Mouse (Mus musculus) lung, embryonic 14.5 days (tissue): ENCODE measurements around the gene Slc9a8. TPM values are rescaled to one million over a fixed set of nuclear protein-coding genes. Genes with fewer than 3 reads are reported as not detected.

Source experiments
- ATAC-seq: fragments of 200-750 bp; cut with Nextera tagmentation; 2 replicates; pipeline ENCODE4 v1.8.0; 2017; ENCODE audit warnings: mild to moderate bottlenecking, moderate TSS enrichment, moderate library complexity; ENCODE audit not compliant: insufficient read depth
- DNase-seq: peaks from one replicate; pipeline ENCODE4 v3.0.0-alpha.2; 2015
- H3K27ac ChIP-seq: fragments of 300-500 bp; sonication (generic); 2 replicates; pipeline ENCODE4 v1.5.1; 2014; ENCODE audit warnings: low read depth, mild to moderate bottlenecking, moderate library complexity
- H3K27me3 ChIP-seq: fragments of 300-500 bp; sonication (generic); 2 replicates; pipeline ENCODE4 v1.6.1; 2014; ENCODE audit warnings: low read length, control low read depth; ENCODE audit not compliant: insufficient read depth
- H3K36me3 ChIP-seq: fragments of 300-500 bp; sonication (generic); 2 replicates; pipeline ENCODE4 v1.6.1; 2014; ENCODE audit warnings: control low read depth; ENCODE audit not compliant: insufficient read depth
- H3K4me1 ChIP-seq: fragments of 300-500 bp; sonication (generic); 2 replicates; pipeline ENCODE4 v1.6.1; 2014; ENCODE audit warnings: antibody characterized with exemption, control low read depth; ENCODE audit not compliant: insufficient read depth
- H3K4me2 ChIP-seq: fragments of 300-500 bp; sonication (generic); 2 replicates; pipeline ENCODE4 v1.6.1; 2014; ENCODE audit warnings: mild to moderate bottlenecking
- H3K4me3 ChIP-seq: fragments of 300-500 bp; sonication (generic); 2 replicates; pipeline ENCODE4 v1.5.1; 2014; ENCODE audit warnings: low read depth, low read length
- H3K9ac ChIP-seq: fragments of 300-500 bp; sonication (generic); 2 replicates; pipeline ENCODE4 v1.6.1; 2014
- H3K9me3 ChIP-seq: fragments of 300-500 bp; sonication (generic); 2 replicates; pipeline ENCODE4 v1.6.1; 2016; ENCODE audit warnings: low read depth, low read length, control low read depth
- CTCF ChIP-seq: IDR thresholded peaks from 2 replicates; pipeline ENCODE4 v1.5.1; 2016; ENCODE audit warnings: antibody characterized with exemption, low read depth
- WGBS: fragments of 180-500 bp; shearing (Covaris S2); extraction: QIAGEN DNeasy Blood & Tissue Kit; methylation state at CpG from one replicate; pipeline ENCODE4 v1.1.7; 2014; 5-methylcytosine and 5-hydroxymethylcytosine counted together
- polyA plus RNA-seq: library from polyadenylated mRNA; unstranded; fragments of >200 nt; fragmentation: Nextera tagmentation; extraction: Ambion mirVana; gene quantifications from 2 replicates; pipeline ENCODE4 v1.2.1, GENCODE M21; 2014

The Slc9a8 gene
- polyA plus RNA-seq, 1 experiment from 2014 or later, result 23.6 TPM

DNA sequence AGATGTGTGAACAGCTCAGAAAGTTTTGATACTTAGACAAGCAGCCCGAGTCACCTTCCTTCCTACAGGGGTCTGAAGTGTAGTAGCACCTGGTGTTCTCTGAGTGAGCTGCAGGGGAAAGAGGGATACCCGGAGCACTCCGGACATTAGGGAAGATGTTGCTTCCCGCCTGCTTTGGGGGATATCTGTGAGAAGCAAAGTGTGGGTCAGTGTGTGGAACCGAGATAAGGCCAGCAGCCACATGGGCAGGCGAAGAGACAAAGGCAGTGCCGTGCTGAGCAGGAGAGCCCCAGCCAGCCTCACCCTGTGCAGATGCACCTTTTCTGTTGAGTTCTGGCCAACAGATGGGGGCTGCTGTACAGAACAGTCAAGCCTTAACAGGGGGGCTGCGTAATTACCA is 26.1 kb downstream of the Slc9a8 start:
- Histone ChIP-seq H3K36me3 (peaks cover 87% of the 10 kb centered on the region), H3K9me3 (no peaks in the 10 kb centered on the region), H3K4me2 (no peak overlapping the region), H3K4me1 (no peaks in the 10 kb centered on the region), H3K4me3 (no peak overlapping the region), H3K27ac (no peak overlapping the region), H3K9ac (no peak overlapping the region), H3K27me3 (no peaks in the 10 kb centered on the region)
- DNase-seq (no peak), ATAC-seq (no peak; the same call in 1 of the 2 replicates)
- 93% methylated on average over 8 of the region's 8 CpGs for WGBS
- TF ChIP-seq CTCF, result no peak

DNA sequence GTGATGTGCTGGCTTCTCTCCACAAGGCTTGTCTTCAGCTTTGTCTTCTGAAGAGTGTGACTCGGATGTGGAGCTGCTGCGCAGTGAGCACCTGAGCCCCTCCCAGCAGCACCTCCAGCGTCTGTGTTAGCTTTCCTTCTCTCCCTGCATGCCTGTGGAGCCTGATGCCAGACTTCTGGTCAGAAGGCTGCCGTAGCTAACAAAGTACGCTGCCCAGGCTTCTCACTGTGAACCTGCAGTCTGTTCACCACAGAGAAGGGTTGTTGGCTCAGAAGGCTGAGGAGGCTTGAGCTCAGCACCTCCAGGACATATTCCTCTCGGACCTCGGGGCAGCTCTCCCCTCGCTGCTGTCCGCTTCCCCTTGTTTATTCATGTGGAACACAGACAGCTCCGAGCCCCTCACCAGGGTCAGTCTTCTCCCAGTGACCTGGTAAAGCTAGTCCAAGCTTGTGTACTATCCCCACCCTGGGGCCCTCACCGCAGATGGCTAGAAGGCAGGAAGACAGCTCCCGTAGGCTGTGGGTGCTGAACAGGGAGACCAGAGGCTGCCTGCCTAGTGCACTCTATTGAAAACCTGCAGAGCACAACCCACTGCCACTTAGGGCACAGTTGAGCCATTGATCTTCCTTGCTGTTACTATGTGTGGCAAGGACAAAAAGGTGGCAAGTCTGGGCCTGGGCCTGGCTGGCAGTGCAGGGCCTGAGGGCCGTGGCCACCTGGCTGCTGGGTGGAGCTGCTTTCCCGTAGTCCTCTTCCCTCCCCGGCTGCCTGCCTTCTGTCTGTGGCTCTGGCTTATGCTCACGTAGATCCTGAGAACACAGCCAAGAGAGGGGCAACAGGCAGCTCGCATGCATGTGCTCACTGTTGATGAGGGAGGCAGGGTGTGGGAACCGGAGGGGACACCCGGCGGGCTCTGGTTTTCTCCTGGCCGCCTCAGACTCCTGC is 28.1 kb downstream of the Slc9a8 start:
- no peak for DNase-seq
- Histone ChIP-seq H3K27ac (no peak overlapping the region), H3K27me3 (no peaks in the 10 kb centered on the region), H3K4me1 (no peaks in the 10 kb centered on the region), H3K4me2 (no peak overlapping the region), H3K4me3 (no peak overlapping the region), H3K9ac (no peak overlapping the region), H3K36me3 (peaks cover 82% of the 10 kb centered on the region), H3K9me3 (no peaks in the 10 kb centered on the region)
- 90% methylated on average over 21 of the region's 21 CpGs for WGBS
- TF ChIP-seq CTCF, result no peak
- no peak for ATAC-seq

DNA sequence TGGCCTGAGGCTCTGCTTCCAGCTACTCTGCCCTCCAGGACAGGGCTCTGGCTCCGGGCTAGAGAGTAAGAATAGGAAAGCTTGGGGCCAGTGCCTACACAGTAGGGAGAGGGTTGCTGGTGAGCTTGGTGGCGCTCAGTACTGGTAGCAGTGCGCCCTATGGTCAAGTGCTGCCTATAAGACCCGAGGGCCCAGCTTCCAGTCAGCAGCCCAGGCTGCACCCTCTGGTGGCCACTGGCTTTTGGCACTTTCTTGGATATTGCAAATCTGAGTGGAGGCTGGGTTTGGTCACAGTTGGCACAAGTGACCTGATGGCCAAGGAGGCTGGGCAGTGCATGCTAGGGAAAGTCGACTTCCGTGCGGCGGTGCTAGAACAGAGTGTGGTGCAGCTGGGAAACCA is 29.1 kb downstream of the Slc9a8 start:
- ATAC-seq, result no peak

DNA sequence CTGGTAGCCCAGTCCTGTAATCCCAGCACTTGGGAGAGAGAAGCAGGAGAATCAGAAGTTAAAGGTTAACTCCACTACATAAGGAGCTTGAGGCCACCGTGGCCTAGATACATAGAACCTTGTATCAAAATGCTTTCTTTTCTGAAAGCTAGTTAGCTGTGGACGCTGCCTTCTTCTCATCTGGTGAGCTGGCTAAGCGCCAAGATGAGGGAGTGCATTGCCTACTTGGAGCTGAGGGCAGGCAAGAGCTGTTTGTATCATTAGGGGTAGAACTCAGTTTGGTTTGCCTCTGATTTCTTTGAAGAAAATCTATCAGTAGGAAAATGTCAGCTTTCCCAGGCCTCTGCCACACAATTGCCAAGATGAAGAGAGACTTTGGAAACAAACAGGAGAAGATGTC is 32.3 kb downstream of the Slc9a8 start:
- Histone ChIP-seq H3K4me3 (no peak overlapping the region), H3K4me1 (no peaks in the 10 kb centered on the region), H3K9me3 (no peaks in the 10 kb centered on the region), H3K27me3 (no peaks in the 10 kb centered on the region), H3K27ac (no peak overlapping the region), H3K4me2 (no peak overlapping the region), H3K36me3 (peaks cover 84% of the 10 kb centered on the region), H3K9ac (no peak overlapping the region)
- 62% methylated on average over 3 of the region's 3 CpGs for WGBS
- no peak for TF ChIP-seq CTCF
- ATAC-seq, result no peak
- peak; percentile 67 for DNase-seq

More for the DNA sequence above, 29.1 kb downstream of the Slc9a8 start:
- no peak overlapping the region for H3K9ac ChIP-seq
- peak; percentile 14; the same call in 1 of the 2 replicates for TF ChIP-seq CTCF
- H3K4me1 ChIP-seq, result no peaks in the 10 kb centered on the region
- no peak overlapping the region for H3K4me2 ChIP-seq
- peaks cover 81% of the 10 kb centered on the region for H3K36me3 ChIP-seq
- H3K4me3 ChIP-seq, result no peak overlapping the region
- H3K27me3 ChIP-seq, result no peaks in the 10 kb centered on the region
- no peak for DNase-seq
- no peak overlapping the region for H3K27ac ChIP-seq
- 87% methylated on average over 8 of the region's 8 CpGs for WGBS
- no peaks in the 10 kb centered on the region for H3K9me3 ChIP-seq

DNA sequence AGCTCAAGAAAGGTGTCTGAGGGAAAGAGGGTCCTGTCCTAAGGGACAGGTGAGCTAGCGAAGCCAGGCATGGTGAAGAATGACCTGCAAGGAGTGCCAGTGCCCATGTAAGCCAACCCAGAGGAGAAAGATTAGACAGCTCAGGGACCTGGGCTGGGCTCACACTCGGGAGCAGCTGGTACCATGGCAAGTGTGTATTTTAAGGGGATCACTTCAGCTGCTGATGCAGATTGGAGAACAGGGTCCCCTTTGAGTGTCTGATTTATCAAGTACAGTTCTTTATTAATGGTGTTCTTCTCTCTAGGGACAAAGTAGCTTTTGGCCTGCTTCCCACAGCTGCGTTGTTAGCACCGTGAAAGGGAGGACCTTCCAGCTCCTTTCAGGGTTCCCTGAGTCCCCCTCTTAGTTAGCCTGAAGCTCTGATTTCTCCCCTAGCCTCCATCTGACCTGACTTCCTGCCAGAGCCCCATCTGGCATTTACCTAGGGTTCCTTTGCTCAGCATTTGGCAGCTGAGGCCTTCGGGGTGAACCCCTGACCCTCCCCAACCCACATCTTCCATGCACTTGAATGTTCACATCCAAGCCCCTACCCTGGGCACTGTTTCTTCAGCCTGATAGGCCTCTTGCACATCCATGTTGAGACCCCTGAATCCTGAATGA is 35.0 kb downstream of the Slc9a8 start:
- Histone ChIP-seq H3K9ac (no peak overlapping the region), H3K27me3 (no peaks in the 10 kb centered on the region), H3K4me2 (no peak overlapping the region), H3K4me1 (no peaks in the 10 kb centered on the region), H3K36me3 (peaks cover 80% of the 10 kb centered on the region), H3K4me3 (no peak overlapping the region), H3K9me3 (no peaks in the 10 kb centered on the region), H3K27ac (no peak overlapping the region)
- no peak for ATAC-seq
- DNase-seq, result no peak
- TF ChIP-seq CTCF, result no peak
- 86% methylated on average over 5 of the region's 5 CpGs for WGBS

DNA sequence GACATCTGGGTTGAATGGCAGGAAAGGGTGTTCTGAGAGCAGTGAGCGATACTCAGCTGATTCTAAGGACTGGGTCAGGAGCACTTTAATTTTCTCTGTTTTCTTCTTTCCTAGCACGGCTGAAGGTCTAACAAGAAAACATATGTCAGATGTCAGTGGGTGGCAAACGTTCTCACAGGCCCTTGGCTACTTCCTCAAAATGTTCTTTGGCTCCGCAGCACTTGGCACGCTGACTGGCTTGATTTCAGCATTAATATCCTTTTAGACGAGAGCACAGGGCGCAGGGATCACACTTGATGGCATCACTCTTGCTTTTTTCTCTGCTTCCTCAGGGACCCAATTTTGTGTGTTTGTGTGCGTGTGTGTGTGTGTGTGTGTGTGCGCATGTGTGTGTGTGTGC is 35.7 kb downstream of the Slc9a8 start:
- no peak for TF ChIP-seq CTCF
- H3K9ac ChIP-seq, result no peak overlapping the region
- no peak for ATAC-seq

DNA sequence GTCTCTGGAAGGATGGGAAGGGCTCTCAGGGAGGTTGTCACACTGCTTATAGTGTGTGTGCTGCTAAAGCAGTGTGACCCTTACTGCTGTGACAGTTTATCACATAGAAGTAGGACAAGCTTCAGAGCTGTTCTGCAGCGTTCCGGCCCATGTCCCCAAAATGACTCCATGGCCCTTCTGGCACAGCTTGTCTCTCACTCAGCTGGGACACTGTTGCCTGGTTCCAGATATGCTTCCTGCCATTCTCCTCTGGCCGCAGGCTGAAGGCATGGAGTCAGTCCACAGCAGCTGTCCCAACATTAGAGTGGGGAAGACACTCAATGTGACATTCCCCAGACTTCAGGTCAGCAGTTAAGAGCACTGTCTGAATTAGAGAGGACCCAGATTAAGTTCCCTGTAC is 37.0 kb downstream of the Slc9a8 start:
- WGBS, result 91% methylated on average over 3 of the region's 3 CpGs
- no peaks in the 10 kb centered on the region for H3K27me3 ChIP-seq
- no peak overlapping the region for H3K9ac ChIP-seq
- H3K36me3 ChIP-seq, result peaks cover 70% of the 10 kb centered on the region
- TF ChIP-seq CTCF, result no peak
- H3K4me3 ChIP-seq, result no peak overlapping the region
- no peak for ATAC-seq
- H3K4me1 ChIP-seq, result no peaks in the 10 kb centered on the region
- H3K9me3 ChIP-seq, result no peaks in the 10 kb centered on the region
- no peak overlapping the region for H3K27ac ChIP-seq
- no peak overlapping the region for H3K4me2 ChIP-seq
- no peak for DNase-seq

More for the DNA sequence above, 35.7 kb downstream of the Slc9a8 start:
- H3K27ac ChIP-seq, result no peak overlapping the region
- no peaks in the 10 kb centered on the region for H3K4me1 ChIP-seq
- 87% methylated on average over 9 of the region's 9 CpGs for WGBS
- no peak overlapping the region for H3K4me2 ChIP-seq
- no peak overlapping the region for H3K4me3 ChIP-seq
- peaks cover 77% of the 10 kb centered on the region for H3K36me3 ChIP-seq
- no peaks in the 10 kb centered on the region for H3K27me3 ChIP-seq
- DNase-seq, result no peak
- no peaks in the 10 kb centered on the region for H3K9me3 ChIP-seq
